ENCODE assay signal across 8 mouse cellular contexts in genomic region chr19:55218741-55219221, GRCm38 (mm10). TPM values are rescaled to one million over a fixed set of nuclear protein-coding genes. Genes with fewer than 3 reads are reported as not detected.
DNase-seq lines count a peak whose midpoint lies in the region; ATAC-seq and TF ChIP-seq lines count a peak whose summit lies in the region.

No protein-coding gene starts in this region.

- H3K4me1 ChIP-seq in heart, postnatal 0 days (ENCODE audit: control insufficient read depth, insufficient read depth) = no peaks in the 10 kb centered on the region
- H3K4me1 ChIP-seq in intestine, embryonic 14.5 days (replicated peaks; ENCODE audit: control insufficient read depth, insufficient read depth, low read length) = peaks cover 2% of the 10 kb centered on the region
- peaks cover 5% of the 10 kb centered on the region; the same call in 1 of the 2 replicates for H3K4me1 ChIP-seq in midbrain, embryonic 16.5 days (ENCODE audit: control insufficient read depth, insufficient read depth, low read length)

- no peak for DNase-seq in heart, postnatal 0 days (ENCODE audit: low spot score)
- no peak for DNase-seq in heart, adult 18-20 months
- DNase-seq in c-Kit-positive CD71-positive TER-119-positive erythroid progenitor cells, embryonic 14.5 days (ENCODE audit: low spot score) = peak; percentile 90
- DNase-seq in intestine, embryonic 14.5 days (ENCODE audit: low spot score) = no peak
- DNase-seq in thymus, postnatal 36 days = no peak
- no peak for DNase-seq in cerebellum, adult 9-10 months
- DNase-seq in yolk sac, embryonic 10.5 days (ENCODE audit: low spot score) = no peak

- H3K4me3 ChIP-seq in heart, postnatal 0 days (ENCODE audit: low read depth, low read length) = peak overlapping the region; percentile 47
- H3K4me3 ChIP-seq in intestine, embryonic 14.5 days (ENCODE audit: low read depth, low read length) = peak overlapping the region; percentile 37
- peak overlapping the region; percentile 40 for H3K4me3 ChIP-seq in midbrain, embryonic 16.5 days (ENCODE audit: low read depth, low read length)

- H3K27me3 ChIP-seq in heart, postnatal 0 days (ENCODE audit: control insufficient read depth, insufficient read depth, low read length) = no peaks in the 10 kb centered on the region
- H3K27me3 ChIP-seq in intestine, embryonic 14.5 days (replicated peaks; ENCODE audit: control insufficient read depth, insufficient read depth, low read length) = no peaks in the 10 kb centered on the region; the same call in 1 of the 2 replicates
- H3K27me3 ChIP-seq in midbrain, embryonic 16.5 days (ENCODE audit: control insufficient read depth, insufficient read depth, low read depth, low read length) = no peaks in the 10 kb centered on the region

- no peaks in the 10 kb centered on the region for H3K36me3 ChIP-seq in heart, postnatal 0 days (replicated peaks; ENCODE audit: control insufficient read depth, insufficient read depth, low read length)
- no peaks in the 10 kb centered on the region for H3K36me3 ChIP-seq in intestine, embryonic 14.5 days (ENCODE audit: control insufficient read depth, insufficient read depth, low read length)
- H3K36me3 ChIP-seq in midbrain, embryonic 16.5 days (ENCODE audit: control insufficient read depth, insufficient read depth, low read length) = no peaks in the 10 kb centered on the region

- H3K4me2 ChIP-seq in heart, postnatal 0 days (ENCODE audit: low read depth, low read length) = peak overlapping the region; percentile 65
- peak overlapping the region; percentile 68 for H3K4me2 ChIP-seq in intestine, embryonic 14.5 days (ENCODE audit: low read length)
- peak overlapping the region; percentile 58 for H3K4me2 ChIP-seq in midbrain, embryonic 16.5 days (ENCODE audit: low read length)

- ATAC-seq in heart, postnatal 0 days (ENCODE audit: insufficient read depth, low read depth) = peak; percentile 39
- peak; percentile 32; the same call in 1 of the 2 replicates for ATAC-seq in intestine, embryonic 14.5 days (replicated peaks; ENCODE audit: low FRiP score, low TSS enrichment, low read depth)
- ATAC-seq in midbrain, embryonic 16.5 days = peak; percentile 47; the same call in 1 of the 2 replicates

- no peak for TF ChIP-seq EP300 in heart, postnatal 0 days (IDR thresholded peaks at IDR 0.05; ENCODE audit: low read depth)

- H3K27ac ChIP-seq in heart, postnatal 0 days (ENCODE audit: low read depth) = no peak overlapping the region
- H3K27ac ChIP-seq in intestine, embryonic 14.5 days (ENCODE audit: low read depth) = no peak overlapping the region
- no peak overlapping the region for H3K27ac ChIP-seq in midbrain, embryonic 16.5 days (ENCODE audit: low read length)

- no peak for TF ChIP-seq CTCF in heart, postnatal 0 days (IDR thresholded peaks at IDR 0.05; ENCODE audit: low read depth)

- 14% methylated on average over 12 of the region's 12 CpGs for WGBS in heart, postnatal 0 days
- 25% methylated on average over 12 of the region's 12 CpGs for WGBS in intestine, embryonic 14.5 days
- WGBS in midbrain, embryonic 16.5 days = 8% methylated on average over 12 of the region's 12 CpGs

- H3K9me3 ChIP-seq in heart, postnatal 0 days (replicated peaks; ENCODE audit: control insufficient read depth, low read length) = no peaks in the 10 kb centered on the region
- no peaks in the 10 kb centered on the region for H3K9me3 ChIP-seq in intestine, embryonic 14.5 days (ENCODE audit: control insufficient read depth, low read length)
- H3K9me3 ChIP-seq in midbrain, embryonic 16.5 days (replicated peaks; ENCODE audit: control insufficient read depth, low read length, poor library complexity, severe bottlenecking) = no peaks in the 10 kb centered on the region

- no peak overlapping the region for H3K9ac ChIP-seq in heart, postnatal 0 days (replicated peaks; ENCODE audit: low read depth, low read length)
- H3K9ac ChIP-seq in intestine, embryonic 14.5 days (ENCODE audit: low read length) = no peak overlapping the region
- peak overlapping the region; percentile 53 for H3K9ac ChIP-seq in midbrain, embryonic 16.5 days (ENCODE audit: low read depth, low read length)

RNA-seq across cellular contexts. Expression of gene Gucy2g, which starts 22.3 kb away (rescaled TPM):
- total RNA-seq in heart, postnatal 0 days (2014; rRNA removed; ENCODE audit: low replicate concordance) = not detected in 2 replicates
- polyA plus RNA-seq in heart, postnatal 0 days (2015; fragmentation: Nextera tagmentation; extraction: Ambion mirVana) = not detected in 2 replicates
- total RNA-seq in heart, adult 18-20 months (2021) = under 1 TPM in 1 of 2 experiments, not detected in 1; 0.10 TPM
- not detected in 2 replicates for polyA plus RNA-seq in intestine, embryonic 14.5 days (2014; fragmentation: Nextera tagmentation; extraction: Ambion mirVana)
- polyA plus RNA-seq in midbrain, embryonic 16.5 days (2015; fragmentation: Nextera tagmentation; extraction: Ambion mirVana) = 0.05 TPM in 1 of 2 replicates, not detected in the other

RNA-seq across cellular contexts. Expression of gene Acsl5, which starts 33.0 kb away (rescaled TPM):
- 14.7 and 28.1 TPM in 2 replicates for total RNA-seq in heart, postnatal 0 days (2014; rRNA removed; ENCODE audit: low replicate concordance)
- 15.0 and 15.8 TPM in 2 replicates for polyA plus RNA-seq in heart, postnatal 0 days (2015; fragmentation: Nextera tagmentation; extraction: Ambion mirVana)
- total RNA-seq in heart, adult 18-20 months (2021) = 10 to 100 TPM; 11.7 to 33.6 TPM
- polyA plus RNA-seq in intestine, embryonic 14.5 days (2014; fragmentation: Nextera tagmentation; extraction: Ambion mirVana) = 86.5 and 93.2 TPM in 2 replicates
- 14.7 and 18.2 TPM in 2 replicates for polyA plus RNA-seq in midbrain, embryonic 16.5 days (2015; fragmentation: Nextera tagmentation; extraction: Ambion mirVana)

RNA-seq across cellular contexts. Expression of gene Tectb, which starts 38.2 kb away (rescaled TPM):
- total RNA-seq in heart, postnatal 0 days (2014; rRNA removed; ENCODE audit: low replicate concordance) = not detected in 2 replicates
- polyA plus RNA-seq in heart, postnatal 0 days (2015; fragmentation: Nextera tagmentation; extraction: Ambion mirVana) = 0.15 and 0.18 TPM in 2 replicates
- under 1 TPM in 1 of 2 experiments, not detected in 1; 0.41 TPM for total RNA-seq in heart, adult 18-20 months (2021)
- not detected in 2 replicates for polyA plus RNA-seq in intestine, embryonic 14.5 days (2014; fragmentation: Nextera tagmentation; extraction: Ambion mirVana)
- polyA plus RNA-seq in midbrain, embryonic 16.5 days (2015; fragmentation: Nextera tagmentation; extraction: Ambion mirVana) = 0.15 and 0.41 TPM in 2 replicates
